Mouse (Mus musculus) small intestine, adult 2 months (tissue): ENCODE measurements around the gene Gm20388.

ENCODE experiments used
- CTCF ChIP-seq: fragments of 200-500 bp; IDR thresholded peaks from 2 replicates; pipeline ENCODE4 v1.5.1; 2012; ENCODE audit warnings: low read depth, mild to moderate bottlenecking, control low read depth, inconsistent platforms, low read length, moderate library complexity, mixed read lengths; ENCODE audit not compliant: insufficient replicate concordance, insufficient read length; ENCODE audit errors: extremely low read depth
- POLR2A ChIP-seq: fragments of 200-500 bp; IDR thresholded peaks from 2 replicates; pipeline ENCODE4 v1.6.1; 2012; ENCODE audit warnings: low read depth, mild to moderate bottlenecking, control low read depth, inconsistent platforms, low read length, moderate library complexity

DNA sequence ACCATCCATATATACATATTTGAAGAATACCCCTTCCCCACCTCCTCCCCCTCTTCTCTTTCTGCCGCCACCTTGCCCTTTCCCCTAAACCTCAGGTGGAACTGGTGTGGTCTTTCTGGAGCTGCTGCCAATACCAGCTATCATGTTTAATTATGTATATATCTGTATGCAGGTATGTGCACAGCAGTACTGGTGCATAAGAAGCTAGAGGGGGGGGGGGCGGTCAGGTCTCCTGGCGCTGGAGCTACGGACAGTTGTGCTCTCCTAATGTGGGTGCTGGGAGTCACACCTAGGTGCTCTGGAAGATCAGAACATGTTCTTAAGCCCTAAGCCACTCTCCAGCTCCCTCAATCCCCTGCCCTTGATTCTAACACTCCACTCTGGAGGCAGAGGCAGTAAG lies 13.6 kb upstream of the Gm20388 start:
- TF ChIP-seq CTCF (no peak), POLR2A (no peak)
